Mouse (Mus musculus) embryonic facial prominence, embryonic 13.5 days (tissue): ENCODE measurements around the gene Rere. TPM values are rescaled to one million over a fixed set of nuclear protein-coding genes. Genes with fewer than 3 reads are reported as not detected.
A peak's percentile ranks its signal among the peaks of the same experiment; 100 is the strongest.
"Not testable (repeated sequence)": the region's sequence is repeated elsewhere in the genome, so short reads cannot be mapped to it uniquely, and the experiment has no call there.

Source experiments
- ATAC-seq: fragments of 200-750 bp; cut with Nextera tagmentation; 2 replicates; pipeline ENCODE4 v1.8.0; 2017; ENCODE audit warnings: low read depth; ENCODE audit not compliant: insufficient number of reproducible peaks, insufficient read depth, low FRiP score, low TSS enrichment
- H3K27ac ChIP-seq: fragments of 300-500 bp; sonication (generic); 2 replicates; pipeline ENCODE4 v1.5.1; 2015; ENCODE audit warnings: moderate library complexity, mild to moderate bottlenecking, inconsistent platforms
- H3K27me3 ChIP-seq: fragments of 300-500 bp; sonication (generic); 2 replicates; pipeline ENCODE4 v1.6.1; 2015; ENCODE audit warnings: mild to moderate bottlenecking, inconsistent platforms
- H3K36me3 ChIP-seq: fragments of 300-500 bp; sonication (generic); 2 replicates; pipeline ENCODE4 v1.6.1; 2015; ENCODE audit warnings: mild to moderate bottlenecking, inconsistent platforms
- H3K4me1 ChIP-seq: fragments of 300-500 bp; sonication (generic); 2 replicates; pipeline ENCODE4 v1.6.1; 2015; ENCODE audit warnings: inconsistent platforms
- H3K4me2 ChIP-seq: fragments of 300-500 bp; sonication (generic); 2 replicates; pipeline ENCODE4 v1.6.1; 2015; ENCODE audit warnings: moderate library complexity, mild to moderate bottlenecking, inconsistent platforms
- H3K4me3 ChIP-seq: fragments of 300-500 bp; sonication (generic); 2 replicates; pipeline ENCODE4 v1.5.1; 2015; ENCODE audit warnings: mild to moderate bottlenecking, inconsistent platforms
- H3K9ac ChIP-seq: fragments of 300-500 bp; sonication (generic); 2 replicates; pipeline ENCODE4 v1.6.1; 2015; ENCODE audit warnings: mild to moderate bottlenecking, inconsistent platforms
- H3K9me3 ChIP-seq: fragments of 300-500 bp; sonication (generic); 2 replicates; pipeline ENCODE4 v1.6.1; 2016; ENCODE audit warnings: inconsistent platforms
- WGBS: fragments of 180-500 bp; shearing (Covaris S2); methylation state at CpG from one replicate; pipeline ENCODE4 v1.1.7; 2015; ENCODE audit warnings: mixed read lengths; 5-methylcytosine and 5-hydroxymethylcytosine counted together
- polyA plus RNA-seq: library from polyadenylated mRNA; unstranded; fragments of >200 nt; fragmentation: Nextera tagmentation; extraction: Ambion mirVana; gene quantifications from 2 replicates; pipeline ENCODE4 v1.2.1, GENCODE M21; 2015

The Rere gene
- polyA plus RNA-seq, 1 experiment from 2014 or later, result 23.3 TPM

GRCm38 (mm10) chr4:150483081-150483480 is 201.6 kb downstream of the Rere start:
- not testable (repeated sequence) for ATAC-seq, H3K4me3 ChIP-seq, H3K4me2 ChIP-seq, H3K27ac ChIP-seq, H3K9me3 ChIP-seq, H3K9ac ChIP-seq, H3K27me3 ChIP-seq
- WGBS, result 78% methylated on average over 5 of the region's 5 CpGs
- peaks cover 19% of the 10 kb centered on the region for H3K4me1 ChIP-seq
- peaks cover 42% of the 10 kb centered on the region for H3K36me3 ChIP-seq

DNA sequence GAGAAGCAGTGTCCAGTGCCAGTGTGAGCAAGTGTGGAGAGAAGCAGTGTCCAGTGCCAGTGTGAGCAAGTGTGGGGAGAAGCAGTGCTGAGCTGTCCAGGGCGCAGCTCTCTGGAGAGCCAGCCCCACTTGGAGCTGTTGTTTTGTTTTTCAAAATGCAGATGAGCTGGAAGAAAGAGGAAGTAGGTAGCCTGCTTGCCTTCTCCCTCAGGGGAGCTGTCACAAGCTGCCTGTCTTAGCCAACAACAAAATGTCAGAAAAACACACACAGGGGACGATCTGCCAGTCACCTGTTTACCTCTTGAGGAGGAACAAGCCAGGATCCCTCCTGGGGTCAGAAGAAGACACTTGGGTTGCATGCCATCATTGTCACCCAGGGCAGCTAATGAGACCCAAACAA is 204.7 kb downstream of the Rere start:
- no peak for ATAC-seq
- Histone ChIP-seq H3K4me2 (no peak overlapping the region), H3K9me3 (no peaks in the 10 kb centered on the region), H3K4me3 (no peak overlapping the region), H3K4me1 (peaks cover 28% of the 10 kb centered on the region), H3K27ac (peak overlapping the region; percentile 45), H3K27me3 (no peaks in the 10 kb centered on the region), H3K9ac (no peak overlapping the region), H3K36me3 (peaks cover 19% of the 10 kb centered on the region)
- 43% methylated on average over 2 of the region's 2 CpGs for WGBS

- no peak overlapping the region for H3K4me2 ChIP-seq
- WGBS, result 46% methylated on average over 5 of the region's 5 CpGs
- no peaks in the 10 kb centered on the region for H3K9me3 ChIP-seq
- H3K4me1 ChIP-seq, result peaks cover 28% of the 10 kb centered on the region
- ATAC-seq, result no peak
- H3K36me3 ChIP-seq, result peaks cover 11% of the 10 kb centered on the region
- H3K9ac ChIP-seq, result no peak overlapping the region
- H3K4me3 ChIP-seq, result no peak overlapping the region
- H3K27ac ChIP-seq, result peak overlapping the region; percentile 45; the same call in 1 of the 2 replicates
- H3K27me3 ChIP-seq, result no peaks in the 10 kb centered on the region
These were observed 205.7 kb downstream of the Rere start for GRCm38 (mm10) chr4:150487109-150487508.

GRCm38 (mm10) chr4:150488096-150488748 is 206.8 kb downstream of the Rere start:
- Histone ChIP-seq H3K27ac (peak overlapping the region; percentile 83), H3K36me3 (peaks cover 6% of the 10 kb centered on the region; the same call in 1 of the 2 replicates), H3K9me3 (no peaks in the 10 kb centered on the region), H3K9ac (peak overlapping the region; percentile 69), H3K4me2 (peak overlapping the region; percentile 64), H3K27me3 (no peaks in the 10 kb centered on the region), H3K4me3 (peak overlapping the region; percentile 39), H3K4me1 (peaks cover 33% of the 10 kb centered on the region)
- WGBS, result 26% methylated on average over 12 of the region's 12 CpGs
- ATAC-seq, result peak; percentile 88

- no peaks in the 10 kb centered on the region for H3K9me3 ChIP-seq
- H3K27ac ChIP-seq, result peak overlapping the region; percentile 83
- peak overlapping the region; percentile 69 for H3K9ac ChIP-seq
- peak overlapping the region; percentile 39 for H3K4me3 ChIP-seq
- H3K4me2 ChIP-seq, result peak overlapping the region; percentile 64
- no peaks in the 10 kb centered on the region for H3K27me3 ChIP-seq
- peaks cover 5% of the 10 kb centered on the region; the same call in 1 of the 2 replicates for H3K36me3 ChIP-seq
- peaks cover 34% of the 10 kb centered on the region for H3K4me1 ChIP-seq
- no peak for ATAC-seq
- 66% methylated on average over 4 of the region's 4 CpGs for WGBS
These were observed 207.3 kb downstream of the Rere start for GRCm38 (mm10) chr4:150488767-150489166.

DNA sequence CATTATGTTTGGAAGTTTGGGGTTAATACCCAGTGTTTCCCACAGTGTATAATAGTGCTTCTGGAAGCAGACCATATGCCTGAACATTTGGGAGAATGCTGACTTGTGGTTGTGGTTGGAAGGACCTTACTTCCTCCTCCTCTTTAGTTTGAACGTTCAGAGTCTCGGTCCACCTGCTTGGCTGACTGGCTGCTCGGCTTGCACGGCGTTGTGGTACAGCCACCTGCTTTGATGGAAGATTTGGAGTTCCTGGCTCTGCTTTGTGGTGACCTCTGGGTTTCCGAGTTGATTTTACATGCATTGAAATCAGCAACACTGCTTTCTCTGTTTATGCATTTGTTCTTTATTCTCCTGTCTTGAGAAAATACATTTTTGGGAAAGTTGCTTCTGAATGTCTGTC is 208.6 kb downstream of the Rere start:
- no peak overlapping the region for H3K4me3 ChIP-seq
- no peaks in the 10 kb centered on the region; the same call in 1 of the 2 replicates for H3K36me3 ChIP-seq
- H3K27ac ChIP-seq, result no peak overlapping the region
- H3K4me1 ChIP-seq, result peaks cover 38% of the 10 kb centered on the region
- ATAC-seq, result no peak
- no peaks in the 10 kb centered on the region for H3K27me3 ChIP-seq
- 84% methylated on average over 6 of the region's 6 CpGs for WGBS
- no peaks in the 10 kb centered on the region for H3K9me3 ChIP-seq
- no peak overlapping the region for H3K4me2 ChIP-seq
- 0 out of 2 replicates have a peak overlapping the region, but pooled peaks have one; percentile 16 for H3K9ac ChIP-seq

DNA sequence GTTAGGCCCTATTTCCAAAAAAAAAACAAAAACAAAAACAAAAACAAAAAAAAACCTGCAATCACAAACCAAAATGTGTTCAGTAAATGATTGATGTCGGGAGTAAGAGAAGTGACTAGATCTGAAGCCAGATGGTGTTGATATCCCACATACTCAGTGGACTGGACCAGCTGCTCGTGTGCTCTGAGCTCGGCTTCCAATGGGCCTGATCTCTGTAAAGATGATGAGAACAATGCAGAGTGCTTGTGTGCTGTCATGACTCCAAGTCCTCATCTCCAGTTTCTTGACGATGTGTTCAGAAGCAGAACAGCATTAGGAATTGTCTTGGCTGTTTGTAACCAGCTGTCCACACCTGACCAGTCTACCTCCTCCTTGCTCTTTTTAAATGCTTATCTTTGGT is 210.3 kb downstream of the Rere start:
- Histone ChIP-seq H3K9me3 (no peaks in the 10 kb centered on the region), H3K36me3 (no peaks in the 10 kb centered on the region; the same call in 1 of the 2 replicates), H3K27ac (no peak overlapping the region), H3K4me3 (no peak overlapping the region), H3K4me1 (peaks cover 34% of the 10 kb centered on the region), H3K27me3 (no peaks in the 10 kb centered on the region), H3K4me2 (no peak overlapping the region), H3K9ac (no peak overlapping the region)
- 85% methylated on average over 4 of the region's 4 CpGs for WGBS
- ATAC-seq, result no peak

- Histone ChIP-seq H3K27me3 (no peaks in the 10 kb centered on the region), H3K9me3 (no peaks in the 10 kb centered on the region), H3K4me3 (no peak overlapping the region), H3K4me2 (no peak overlapping the region), H3K27ac (peak overlapping the region; percentile 48; the same call in 1 of the 2 replicates), H3K4me1 (peaks cover 18% of the 10 kb centered on the region), H3K36me3 (no peaks in the 10 kb centered on the region; the same call in 1 of the 2 replicates), H3K9ac (no peak overlapping the region)
- WGBS, result 81% methylated on average over 7 of the region's 7 CpGs
- no peak for ATAC-seq
These were observed 212.0 kb downstream of the Rere start for GRCm38 (mm10) chr4:150493258-150493937.

GRCm38 (mm10) chr4:150493938-150494330 is 212.5 kb downstream of the Rere start:
- H3K27ac ChIP-seq, H3K27me3 ChIP-seq, H3K9me3 ChIP-seq, ATAC-seq, H3K9ac ChIP-seq, H3K36me3 ChIP-seq, H3K4me3 ChIP-seq, H3K4me2 ChIP-seq: not testable (repeated sequence)
- peaks cover 12% of the 10 kb centered on the region; the same call in 1 of the 2 replicates for H3K4me1 ChIP-seq
- 89% methylated on average over 5 of the region's 5 CpGs for WGBS

- Histone ChIP-seq H3K27me3 (no peaks in the 10 kb centered on the region), H3K36me3 (peaks cover 5% of the 10 kb centered on the region; the same call in 1 of the 2 replicates), H3K4me1 (peaks cover 12% of the 10 kb centered on the region; the same call in 1 of the 2 replicates), H3K27ac (no peak overlapping the region), H3K4me3 (no peak overlapping the region), H3K9ac (no peak overlapping the region), H3K9me3 (no peaks in the 10 kb centered on the region), H3K4me2 (no peak overlapping the region)
- WGBS, result 59% methylated on average over 2 of the region's 2 CpGs
- ATAC-seq, result no peak
These were observed 214.1 kb downstream of the Rere start for GRCm38 (mm10) chr4:150495568-150495967.

DNA sequence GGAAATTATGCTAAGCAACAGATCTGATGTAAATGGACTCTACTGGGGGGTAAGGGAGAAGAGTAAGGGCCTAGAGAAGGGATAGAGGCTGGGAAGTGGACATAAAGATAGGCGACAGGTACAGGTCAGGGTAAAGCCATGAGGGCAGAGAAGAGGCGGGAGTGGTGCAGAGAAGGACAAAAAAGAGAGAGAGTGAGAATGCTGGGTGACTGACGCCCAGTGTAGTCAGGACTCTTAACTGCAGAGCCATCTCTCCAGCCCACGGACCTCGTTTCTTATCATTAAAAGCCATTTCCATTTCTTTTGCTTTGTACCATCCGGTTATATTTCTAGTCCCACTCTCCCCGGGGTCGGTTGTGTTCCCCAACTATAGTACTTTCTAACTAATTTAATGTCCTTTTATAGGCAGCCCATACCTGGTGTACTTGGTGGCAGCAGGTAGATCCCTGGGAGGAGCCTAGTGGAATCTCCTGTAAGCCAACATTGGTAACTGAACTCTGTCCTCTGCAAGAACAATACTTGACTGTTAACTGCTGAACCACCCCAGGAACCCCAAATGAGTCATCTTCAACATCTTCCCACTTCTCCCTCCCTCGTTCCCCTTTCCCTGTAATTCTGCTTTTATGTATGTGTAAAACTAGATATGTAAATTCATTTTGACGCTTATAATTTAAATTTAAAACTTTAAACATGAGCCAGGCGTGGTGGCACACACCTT is 223.0 kb downstream of the Rere start:
- Histone ChIP-seq H3K27me3 (no peaks in the 10 kb centered on the region), H3K9me3 (no peaks in the 10 kb centered on the region), H3K27ac (no peak overlapping the region), H3K9ac (no peak overlapping the region), H3K36me3 (peaks cover 45% of the 10 kb centered on the region), H3K4me3 (no peak overlapping the region), H3K4me2 (no peak overlapping the region), H3K4me1 (no peaks in the 10 kb centered on the region)
- no peak for ATAC-seq
- 94% methylated on average over 11 of the region's 11 CpGs for WGBS
